Mouse (Mus musculus): Measurements from ENCODE around the gene Tmem268. TPM values are rescaled to one million over a fixed set of nuclear protein-coding genes. Genes with fewer than 3 reads are reported as not detected.

Gene Tmem268
- polyA plus RNA-seq, 1 experiment from 2014 or later: 10.8 TPM

DNA sequence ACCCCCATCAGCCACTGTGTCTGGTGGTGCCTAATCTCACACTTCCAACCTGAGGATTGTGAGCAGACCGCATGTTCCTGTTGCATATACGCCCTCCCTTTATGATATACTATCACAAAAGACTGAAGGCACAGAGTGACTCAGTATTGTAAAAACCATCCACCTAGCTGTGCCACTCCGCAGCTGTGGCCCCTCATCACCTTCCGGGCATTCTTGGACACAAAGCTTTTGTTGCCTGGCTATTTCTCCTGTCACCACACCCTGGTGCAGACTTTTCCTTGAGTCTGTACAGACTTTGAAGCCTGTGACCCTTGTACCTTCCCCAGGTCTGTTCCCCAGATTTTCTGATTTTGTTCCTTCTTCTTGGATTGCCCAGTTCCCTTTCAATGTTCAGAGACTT lies 37.4 kb downstream of the Tmem268 start:
- Histone ChIP-seq H3K4me1 (ENCODE audit: control insufficient read depth, insufficient read depth, low read length) (no peaks in the 10 kb centered on the region), H3K36me3 (ENCODE audit: control insufficient read depth, insufficient read depth, low read length) (no peaks in the 10 kb centered on the region)

GRCm38 (mm10) chr4:63600786-63601185 lies 42.2 kb downstream of the Tmem268 start:
- H3K4me2 ChIP-seq (ENCODE audit: low read depth, severe bottlenecking): no peak overlapping the region
- DNase-seq (ENCODE audit: low spot score) (no peak), ATAC-seq (ENCODE audit: insufficient number of reproducible peaks, low FRiP score, low TSS enrichment, low read depth) (no peak)
- H3K27me3 ChIP-seq (ENCODE audit: control insufficient read depth, insufficient read depth, low read length): no peaks in the 10 kb centered on the region
- H3K27ac ChIP-seq (replicated peaks; ENCODE audit: low read depth, low read length): no peak overlapping the region
- no peaks in the 10 kb centered on the region for H3K36me3 ChIP-seq (ENCODE audit: control insufficient read depth, insufficient read depth, low read length)
- no peaks in the 10 kb centered on the region for H3K9me3 ChIP-seq (ENCODE audit: control insufficient read depth, low read length)
- H3K4me1 ChIP-seq (ENCODE audit: control insufficient read depth, insufficient read depth, low read length): no peaks in the 10 kb centered on the region
- WGBS: 85% methylated on average over 6 of the region's 6 CpGs
- H3K4me3 ChIP-seq (ENCODE audit: low read depth, low read length): no peak overlapping the region
- H3K9ac ChIP-seq (ENCODE audit: low read length): no peak overlapping the region

More for the DNA sequence above, 37.4 kb downstream of the Tmem268 start:
- DNase-seq (ENCODE audit: low spot score) (no peak), ATAC-seq (ENCODE audit: insufficient number of reproducible peaks, low FRiP score, low TSS enrichment, low read depth) (no peak)
- no peak overlapping the region for H3K9ac ChIP-seq (ENCODE audit: low read length)
- H3K4me3 ChIP-seq (ENCODE audit: low read depth, low read length): no peak overlapping the region
- no peaks in the 10 kb centered on the region for H3K9me3 ChIP-seq (ENCODE audit: control insufficient read depth, low read length)
- H3K27ac ChIP-seq (replicated peaks; ENCODE audit: low read depth, low read length): no peak overlapping the region
- no peaks in the 10 kb centered on the region for H3K27me3 ChIP-seq (ENCODE audit: control insufficient read depth, insufficient read depth, low read length)
- no peak overlapping the region for H3K4me2 ChIP-seq (ENCODE audit: low read depth, severe bottlenecking)
- 97% methylated on average over 4 of the region's 4 CpGs for WGBS

- Histone ChIP-seq H3K4me2 (ENCODE audit: low read depth, severe bottlenecking) (no peak overlapping the region), H3K4me1 (ENCODE audit: control insufficient read depth, insufficient read depth, low read length) (no peaks in the 10 kb centered on the region), H3K4me3 (ENCODE audit: low read depth, low read length) (no peak overlapping the region), H3K9ac (ENCODE audit: low read length) (no peak overlapping the region), H3K27me3 (ENCODE audit: control insufficient read depth, insufficient read depth, low read length) (no peaks in the 10 kb centered on the region), H3K36me3 (ENCODE audit: control insufficient read depth, insufficient read depth, low read length) (no peaks in the 10 kb centered on the region), H3K27ac (replicated peaks; ENCODE audit: low read depth, low read length) (no peak overlapping the region), H3K9me3 (ENCODE audit: control insufficient read depth, low read length) (no peaks in the 10 kb centered on the region)
- DNase-seq (ENCODE audit: low spot score): no peak
- ATAC-seq (ENCODE audit: insufficient number of reproducible peaks, low FRiP score, low TSS enrichment, low read depth): no peak
Observed at GRCm38 (mm10) chr4:63601263-63601662, 42.7 kb downstream of the Tmem268 start.

DNA sequence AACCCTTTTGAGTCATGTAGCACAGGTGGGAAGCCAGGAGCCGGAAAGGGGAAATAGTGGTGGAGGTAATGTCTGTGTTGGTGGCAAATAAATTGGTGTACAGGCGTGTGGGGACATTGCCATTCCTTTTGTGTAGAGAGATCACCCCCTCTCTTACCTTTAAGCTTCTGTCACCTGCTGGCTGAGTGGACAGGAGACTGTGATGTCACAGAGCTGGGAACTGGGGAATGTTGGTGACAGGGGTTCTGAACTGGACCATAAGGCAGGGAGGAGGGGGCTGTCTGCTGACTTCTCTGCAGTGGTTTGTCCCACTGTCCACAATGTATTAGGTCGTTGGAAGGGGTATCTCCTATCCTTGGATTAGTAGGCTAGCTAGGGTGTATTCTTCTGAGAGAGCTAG lies 46.4 kb downstream of the Tmem268 start, which contains the start of gene Gm11213:
Gene Gm11213 (minus strand): TSS at position 317 of the 400 bp plus-strand sequence.
- Histone ChIP-seq H3K36me3 (ENCODE audit: control insufficient read depth, insufficient read depth, low read length) (no peaks in the 10 kb centered on the region), H3K9me3 (ENCODE audit: control insufficient read depth, low read length) (no peaks in the 10 kb centered on the region), H3K4me2 (ENCODE audit: low read depth, severe bottlenecking) (no peak within 1 kb of the TSS), H3K4me1 (ENCODE audit: control insufficient read depth, insufficient read depth, low read length) (no peaks in the 10 kb centered on the region), H3K27ac (replicated peaks; ENCODE audit: low read depth, low read length) (no peak within 1 kb of the TSS), H3K27me3 (ENCODE audit: control insufficient read depth, insufficient read depth, low read length) (no peaks in the 10 kb centered on the region), H3K4me3 (ENCODE audit: low read depth, low read length) (no peak within 1 kb of the TSS), H3K9ac (ENCODE audit: low read length) (no peak within 1 kb of the TSS)
- ATAC-seq (ENCODE audit: insufficient number of reproducible peaks, low FRiP score, low TSS enrichment, low read depth): no peak
- WGBS: 79% methylated on average over 3 of the region's 3 CpGs
- DNase-seq (ENCODE audit: low spot score): no peak

DNA sequence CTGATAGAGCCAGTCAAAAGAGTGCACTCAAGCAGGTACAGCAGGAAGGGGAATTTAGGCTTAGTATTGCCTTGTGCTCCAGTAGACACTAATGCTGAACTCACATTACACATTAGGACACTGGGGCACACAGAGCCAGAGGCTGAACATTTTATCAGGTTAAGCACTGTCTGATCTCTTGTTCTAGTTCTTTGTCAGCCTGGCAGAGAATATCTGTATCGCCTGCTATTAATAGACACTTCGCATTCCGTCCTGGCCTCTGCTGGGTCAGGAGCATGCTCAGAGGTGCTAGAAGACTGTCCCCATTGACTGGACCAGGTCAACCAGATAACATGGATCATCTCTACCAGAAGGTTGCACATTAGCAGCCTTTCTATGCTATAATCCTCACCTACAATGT lies 47.0 kb downstream of the Tmem268 start:
- H3K9me3 ChIP-seq (ENCODE audit: control insufficient read depth, low read length): no peaks in the 10 kb centered on the region
- no peak overlapping the region for H3K4me2 ChIP-seq (ENCODE audit: low read depth, severe bottlenecking)
- H3K27ac ChIP-seq (replicated peaks; ENCODE audit: low read depth, low read length): no peak overlapping the region
- no peaks in the 10 kb centered on the region for H3K36me3 ChIP-seq (ENCODE audit: control insufficient read depth, insufficient read depth, low read length)
- ATAC-seq (ENCODE audit: insufficient number of reproducible peaks, low FRiP score, low TSS enrichment, low read depth): no peak
- H3K27me3 ChIP-seq (ENCODE audit: control insufficient read depth, insufficient read depth, low read length): no peaks in the 10 kb centered on the region
- no peak for DNase-seq (ENCODE audit: low spot score)
- H3K4me3 ChIP-seq (ENCODE audit: low read depth, low read length): no peak overlapping the region
- no peaks in the 10 kb centered on the region for H3K4me1 ChIP-seq (ENCODE audit: control insufficient read depth, insufficient read depth, low read length)
- WGBS: 92% methylated on average over 3 of the region's 3 CpGs
- no peak overlapping the region for H3K9ac ChIP-seq (ENCODE audit: low read length)

- Histone ChIP-seq H3K27me3 (ENCODE audit: control insufficient read depth, insufficient read depth, low read length) (no peaks in the 10 kb centered on the region), H3K9ac (ENCODE audit: low read length) (no peak overlapping the region), H3K4me1 (ENCODE audit: control insufficient read depth, insufficient read depth, low read length) (no peaks in the 10 kb centered on the region), H3K27ac (replicated peaks; ENCODE audit: low read depth, low read length) (no peak overlapping the region), H3K9me3 (ENCODE audit: control insufficient read depth, low read length) (no peaks in the 10 kb centered on the region), H3K36me3 (ENCODE audit: control insufficient read depth, insufficient read depth, low read length) (no peaks in the 10 kb centered on the region), H3K4me3 (ENCODE audit: low read depth, low read length) (no peak overlapping the region), H3K4me2 (ENCODE audit: low read depth, severe bottlenecking) (no peak overlapping the region)
- WGBS: 84% methylated on average over 1 of the region's 1 CpGs
- ATAC-seq (ENCODE audit: insufficient number of reproducible peaks, low FRiP score, low TSS enrichment, low read depth): no peak
- DNase-seq (ENCODE audit: low spot score): no peak
Observed at GRCm38 (mm10) chr4:63605968-63606367, 47.4 kb downstream of the Tmem268 start.

GRCm38 (mm10) chr4:63608391-63608790 lies 49.8 kb downstream of the Tmem268 start:
- Histone ChIP-seq H3K4me1 (ENCODE audit: control insufficient read depth, insufficient read depth, low read length) (no peaks in the 10 kb centered on the region), H3K27me3 (ENCODE audit: control insufficient read depth, insufficient read depth, low read length) (no peaks in the 10 kb centered on the region), H3K4me2 (ENCODE audit: low read depth, severe bottlenecking) (no peak overlapping the region), H3K9ac (ENCODE audit: low read length) (no peak overlapping the region), H3K27ac (replicated peaks; ENCODE audit: low read depth, low read length) (no peak overlapping the region), H3K4me3 (ENCODE audit: low read depth, low read length) (no peak overlapping the region), H3K9me3 (ENCODE audit: control insufficient read depth, low read length) (no peaks in the 10 kb centered on the region), H3K36me3 (ENCODE audit: control insufficient read depth, insufficient read depth, low read length) (no peaks in the 10 kb centered on the region)
- DNase-seq (ENCODE audit: low spot score) (no peak), ATAC-seq (ENCODE audit: insufficient number of reproducible peaks, low FRiP score, low TSS enrichment, low read depth) (no peak)
- WGBS: 86% methylated on average over 7 of the region's 7 CpGs

GRCm38 (mm10) chr4:63621861-63622260 lies 63.3 kb downstream of the Tmem268 start:
- DNase-seq (ENCODE audit: low spot score) (no peak), ATAC-seq (ENCODE audit: insufficient number of reproducible peaks, low FRiP score, low TSS enrichment, low read depth) (no peak)
- H3K9ac ChIP-seq (ENCODE audit: low read length): no peak overlapping the region
- H3K4me3 ChIP-seq (ENCODE audit: low read depth, low read length): no peak overlapping the region
- H3K36me3 ChIP-seq (ENCODE audit: control insufficient read depth, insufficient read depth, low read length): no peaks in the 10 kb centered on the region
- H3K27me3 ChIP-seq (ENCODE audit: control insufficient read depth, insufficient read depth, low read length): no peaks in the 10 kb centered on the region
- 80% methylated on average over 2 of the region's 2 CpGs for whole genome bisulfite sequencing
- no peaks in the 10 kb centered on the region for H3K9me3 ChIP-seq (ENCODE audit: control insufficient read depth, low read length)
- no peak overlapping the region for H3K27ac ChIP-seq (replicated peaks; ENCODE audit: low read depth, low read length)
- no peaks in the 10 kb centered on the region for H3K4me1 ChIP-seq (ENCODE audit: control insufficient read depth, insufficient read depth, low read length)
- no peak overlapping the region for H3K4me2 ChIP-seq (ENCODE audit: low read depth, severe bottlenecking)

- Histone ChIP-seq H3K4me3 (ENCODE audit: low read depth, low read length) (no peak within 1 kb of the TSS), H3K4me1 (ENCODE audit: control insufficient read depth, insufficient read depth, low read length) (no peaks in the 10 kb centered on the region), H3K4me2 (ENCODE audit: low read depth, severe bottlenecking) (no peak within 1 kb of the TSS), H3K27ac (replicated peaks; ENCODE audit: low read depth, low read length) (no peak within 1 kb of the TSS), H3K9ac (ENCODE audit: low read length) (no peak within 1 kb of the TSS), H3K36me3 (ENCODE audit: control insufficient read depth, insufficient read depth, low read length) (no peaks in the 10 kb centered on the region), H3K27me3 (ENCODE audit: control insufficient read depth, insufficient read depth, low read length) (no peaks in the 10 kb centered on the region), H3K9me3 (ENCODE audit: control insufficient read depth, low read length) (no peaks in the 10 kb centered on the region)
- DNase-seq (ENCODE audit: low spot score): peak; percentile 66
- ATAC-seq (ENCODE audit: insufficient number of reproducible peaks, low FRiP score, low TSS enrichment, low read depth): no peak
- WGBS: 54% methylated on average over 5 of the region's 5 CpGs
Observed at GRCm38 (mm10) chr4:63622378-63622835, 63.8 kb downstream of the Tmem268 start, which contains the start of gene Tex48. TSS of gene Tex48 (minus strand) at chr4:63622428.
